In genomic region chr19:53394552-53394951, GRCm38 (mm10) we compare ENCODE assay signal across 8 mouse cellular contexts. TPM values are rescaled to one million over a fixed set of nuclear protein-coding genes. Genes with fewer than 3 reads are reported as not detected.
DNase-seq lines count a peak whose midpoint lies in the region; ATAC-seq and TF ChIP-seq lines count a peak whose summit lies in the region.

No protein-coding gene starts in this region.

- 10% methylated on average over 7 of the region's 7 CpGs for WGBS in lung, postnatal 0 days

- H3K4me3 ChIP-seq in lung, postnatal 0 days (ENCODE audit: low read depth, low read length): no peak overlapping the region

- no peak overlapping the region for H3K27ac ChIP-seq in lung, postnatal 0 days (ENCODE audit: low read length)

- H3K36me3 ChIP-seq in lung, postnatal 0 days (ENCODE audit: insufficient read depth, low read length): no peaks in the 10 kb centered on the region

- peak; percentile 82 for DNase-seq in kidney, adult 9 months
- DNase-seq in kidney, adult 11 months: no peak
- DNase-seq in CD4-positive helper T cell, adult 2 months (ENCODE audit: low read depth, low spot score): peak; percentile 71
- DNase-seq in ZHBTc4 (ENCODE audit: low read depth, low spot score): peak; percentile 72
- DNase-seq in lung, postnatal 0 days (ENCODE audit: low spot score): peak; percentile 91
- DNase-seq in layer of hippocampus, adult 8-10 months (ENCODE audit: low spot score in 2 of 2): no peak

- H3K4me2 ChIP-seq in lung, postnatal 0 days (replicated peaks; ENCODE audit: low read depth, low read length): no peak overlapping the region

- peaks cover 6% of the 10 kb centered on the region; the same call in 1 of the 2 replicates for H3K4me1 ChIP-seq in lung, postnatal 0 days (ENCODE audit: insufficient read depth, low read depth, low read length)

- no peak overlapping the region for H3K9ac ChIP-seq in lung, postnatal 0 days (replicated peaks; ENCODE audit: low read depth)

- 0 out of 2 replicates have a peak, but pooled peaks have one; percentile 3 for ATAC-seq in granulocyte monocyte progenitor cell, adult 5-6 weeks (replicated peaks; ENCODE audit: poor library complexity, severe bottlenecking)
- no peak for ATAC-seq in lung, postnatal 0 days
- no peak for ATAC-seq in erythroid progenitor cell, adult 5-6 weeks (replicated peaks; ENCODE audit: low FRiP score, poor library complexity, severe bottlenecking)

- H3K9me3 ChIP-seq in lung, postnatal 0 days (ENCODE audit: low read length): no peaks in the 10 kb centered on the region

- no peaks in the 10 kb centered on the region for H3K27me3 ChIP-seq in lung, postnatal 0 days (replicated peaks; ENCODE audit: insufficient read depth, low read length)

- peak; percentile 78 for TF ChIP-seq CTCF in lung, postnatal 0 days (IDR thresholded peaks at IDR 0.05)

- TF ChIP-seq EP300 in lung, postnatal 0 days (IDR thresholded peaks at IDR 0.05): peak; percentile 56

RNA-seq across cellular contexts. Expression of gene Smndc1, which starts 4.2 kb away (rescaled TPM):
- 47.7 and 54.6 TPM in 2 replicates for total RNA-seq in granulocyte monocyte progenitor cell, adult 5-6 weeks (2014; fragmentation: Nextera tagmentation)
- total RNA-seq in granulocyte monocyte progenitor cell, adult 5-6 weeks (2017): 31.1 and 33.4 TPM in 2 replicates
- polyA plus RNA-seq in lung, postnatal 0 days (2015; fragmentation: Nextera tagmentation; extraction: Ambion mirVana): 35.8 and 40.0 TPM in 2 replicates
- 43.6 and 54.9 TPM in 2 replicates for total RNA-seq in erythroid progenitor cell, adult 5-6 weeks (2015; ENCODE audit: low replicate concordance)
- 31.5 and 32.0 TPM in 2 replicates for total RNA-seq in erythroid progenitor cell, adult 5-6 weeks (2017; ENCODE audit: low replicate concordance)
- 10 to 100 TPM; 38.4 to 44.5 (median 40.5) TPM for total RNA-seq in layer of hippocampus, adult 8-10 months (2022)

RNA-seq across cellular contexts. Expression of gene Gm10197, which starts 23.0 kb away (rescaled TPM):
- not detected in 2 replicates for total RNA-seq in granulocyte monocyte progenitor cell, adult 5-6 weeks (2014; fragmentation: Nextera tagmentation)
- total RNA-seq in granulocyte monocyte progenitor cell, adult 5-6 weeks (2017): not detected in 2 replicates
- polyA plus RNA-seq in lung, postnatal 0 days (2015; fragmentation: Nextera tagmentation; extraction: Ambion mirVana): 2.2 TPM in 1 of 2 replicates, not detected in the other
- total RNA-seq in erythroid progenitor cell, adult 5-6 weeks (2015; ENCODE audit: low replicate concordance): not detected in 2 replicates
- total RNA-seq in erythroid progenitor cell, adult 5-6 weeks (2017; ENCODE audit: low replicate concordance): not detected in 2 replicates
- not detected for total RNA-seq in layer of hippocampus, adult 8-10 months (2022)

Comparison
In these comparisons a context has a peak if more than half of its experiments do, and no peak if none do; other contexts are left out.
1. DNase-seq: peak in kidney, adult 9 months (single experiment), CD4-positive helper T cell, adult 2 months (single experiment), ZHBTc4 (single experiment) and lung, postnatal 0 days (single experiment); none in kidney, adult 11 months (single experiment) and layer of hippocampus, adult 8-10 months (0 of 2).